Mouse (Mus musculus) lung, adult 2 months (tissue): ENCODE measurements around the gene Dab2ip. TPM values are rescaled to one million over a fixed set of nuclear protein-coding genes. Genes with fewer than 3 reads are reported as not detected.

Source experiments
- DNase-seq: peaks from one replicate; pipeline ENCODE4 v3.0.0; 2022
- H3K4me1 ChIP-seq: fragments of 200-500 bp; 2 replicates; pipeline ENCODE4 v1.6.1; 2011; ENCODE audit warnings: low read length; ENCODE audit not compliant: control insufficient read depth, insufficient read depth
- H3K4me3 ChIP-seq: fragments of 200-500 bp; replicated peaks from 2 replicates; pipeline ENCODE3; 2011; ENCODE audit warnings: low read depth, mild to moderate bottlenecking, control low read depth, low read length; ENCODE audit errors: extremely low read depth
- CTCF ChIP-seq: fragments of 200-500 bp; IDR thresholded peaks from 2 replicates; pipeline ENCODE4 v1.5.1; 2011; ENCODE audit warnings: mild to moderate bottlenecking, low read length, control low read depth; ENCODE audit not compliant: insufficient read depth
- POLR2A ChIP-seq: fragments of 200-500 bp; IDR thresholded peaks from 2 replicates; pipeline ENCODE4 v1.6.1; 2011; ENCODE audit warnings: low read depth, mild to moderate bottlenecking, control low read depth, low read length, borderline replicate concordance; ENCODE audit errors: extremely low read depth
- WGBS: fragments of 180-500 bp; shearing (Covaris S2); methylation state at CpG from one replicate; pipeline ENCODE4 v1.1.7; 2018; 5-methylcytosine and 5-hydroxymethylcytosine counted together
- polyA plus RNA-seq: library from polyadenylated mRNA; depleted of rRNA; stranded (reverse); fragments of >200 nt; gene quantifications from 2 replicates; pipeline ENCODE4 v1.2.3, GENCODE M21; 2012

Gene Dab2ip
- polyA plus RNA-seq, 1 experiment = 113 TPM

- 83% methylated on average over 9 of the region's 9 CpGs for WGBS
- no peak for TF ChIP-seq CTCF
- TF ChIP-seq POLR2A = no peak
- no peak for DNase-seq
- H3K4me3 ChIP-seq = no peak overlapping the region
- no peaks in the 10 kb centered on the region for H3K4me1 ChIP-seq
These were observed 8.0 kb upstream of the Dab2ip start for GRCm38 (mm10) chr2:35550097-35550496.

DNA sequence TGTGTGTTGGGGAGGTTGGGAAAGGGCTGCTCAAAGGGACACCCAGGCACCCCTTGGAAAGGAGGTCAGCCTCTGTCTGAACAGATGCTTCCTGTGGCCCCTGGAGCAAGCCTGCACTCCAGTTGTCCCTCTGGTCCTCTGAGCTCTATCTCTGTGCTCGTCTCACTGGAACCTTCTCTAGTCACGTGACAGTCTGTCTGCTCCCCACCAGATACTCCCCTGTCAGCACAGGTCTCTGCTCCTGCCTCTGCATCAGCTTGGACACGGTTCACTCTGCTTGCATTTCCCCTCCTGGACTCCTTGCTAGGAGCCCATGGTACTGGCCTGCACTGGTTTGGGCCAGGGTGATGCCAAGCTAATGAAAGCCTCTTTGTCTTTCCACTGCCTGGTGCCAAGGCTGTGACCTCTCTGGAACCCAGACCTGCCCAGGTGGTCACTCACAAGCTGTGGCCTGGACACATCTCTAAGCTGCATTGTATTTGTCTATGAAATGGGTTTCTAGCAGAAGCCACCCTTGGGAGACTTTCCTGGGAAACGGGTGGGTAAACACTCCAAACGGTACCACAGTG, 1.1 kb upstream of the Dab2ip start:
- TF ChIP-seq CTCF = no peak
- TF ChIP-seq POLR2A = no peak
- Histone ChIP-seq H3K4me3 (no peak overlapping the region), H3K4me1 (no peaks in the 10 kb centered on the region)
- DNase-seq = no peak
- WGBS = 67% methylated on average over 5 of the region's 5 CpGs

GRCm38 (mm10) chr2:35558826-35559550, 922 bp downstream of the Dab2ip start:
- Histone ChIP-seq H3K4me1 (no peaks in the 10 kb centered on the region), H3K4me3 (no peak overlapping the region)
- TF ChIP-seq POLR2A (no peak), CTCF (no peak)
- no peak for DNase-seq
- 77% methylated on average over 4 of the region's 4 CpGs for WGBS

DNA sequence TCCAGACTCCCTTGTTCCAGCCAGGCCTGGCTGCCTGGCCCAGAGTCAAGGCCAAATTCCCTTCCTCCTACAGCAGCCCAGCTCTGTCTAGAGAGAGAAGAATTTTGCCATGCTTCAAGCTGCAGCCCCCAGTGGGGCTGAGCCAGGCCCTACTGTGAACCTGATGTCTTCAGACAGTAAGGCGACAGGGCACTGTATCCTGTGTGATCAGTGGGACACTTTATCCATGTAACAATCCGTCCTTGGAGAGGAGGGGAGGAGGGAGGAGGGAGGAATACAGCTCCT, 1.4 kb downstream of the Dab2ip start:
- H3K4me3 ChIP-seq = no peak overlapping the region
- DNase-seq = no peak
- H3K4me1 ChIP-seq = no peaks in the 10 kb centered on the region
- TF ChIP-seq POLR2A (no peak), CTCF (no peak)
- 59% methylated on average over 2 of the region's 2 CpGs for WGBS

- WGBS = 91% methylated on average over 4 of the region's 4 CpGs
- Histone ChIP-seq H3K4me1 (no peaks in the 10 kb centered on the region), H3K4me3 (no peak overlapping the region)
- DNase-seq = no peak
- no peak for TF ChIP-seq CTCF
- TF ChIP-seq POLR2A = no peak
These were observed 5.7 kb downstream of the Dab2ip start for GRCm38 (mm10) chr2:35563722-35564121.

- Histone ChIP-seq H3K4me3 (no peak overlapping the region), H3K4me1 (no peaks in the 10 kb centered on the region)
- WGBS = 90% methylated on average over 6 of the region's 6 CpGs
- no peak for DNase-seq
- TF ChIP-seq POLR2A (no peak), CTCF (no peak)
These were observed 7.2 kb downstream of the Dab2ip start for GRCm38 (mm10) chr2:35565051-35565836.

GRCm38 (mm10) chr2:35566957-35567693, 9.1 kb downstream of the Dab2ip start:
- no peak overlapping the region for H3K4me3 ChIP-seq
- 76% methylated on average over 11 of the region's 11 CpGs for WGBS
- no peak for DNase-seq
- TF ChIP-seq CTCF (no peak), POLR2A (no peak)
- H3K4me1 ChIP-seq = no peaks in the 10 kb centered on the region

GRCm38 (mm10) chr2:35567694-35568149, 9.7 kb downstream of the Dab2ip start:
- TF ChIP-seq POLR2A (no peak), CTCF (no peak)
- Histone ChIP-seq H3K4me1 (no peaks in the 10 kb centered on the region), H3K4me3 (no peak overlapping the region)
- 78% methylated on average over 4 of the region's 4 CpGs for WGBS
- DNase-seq = no peak

DNA sequence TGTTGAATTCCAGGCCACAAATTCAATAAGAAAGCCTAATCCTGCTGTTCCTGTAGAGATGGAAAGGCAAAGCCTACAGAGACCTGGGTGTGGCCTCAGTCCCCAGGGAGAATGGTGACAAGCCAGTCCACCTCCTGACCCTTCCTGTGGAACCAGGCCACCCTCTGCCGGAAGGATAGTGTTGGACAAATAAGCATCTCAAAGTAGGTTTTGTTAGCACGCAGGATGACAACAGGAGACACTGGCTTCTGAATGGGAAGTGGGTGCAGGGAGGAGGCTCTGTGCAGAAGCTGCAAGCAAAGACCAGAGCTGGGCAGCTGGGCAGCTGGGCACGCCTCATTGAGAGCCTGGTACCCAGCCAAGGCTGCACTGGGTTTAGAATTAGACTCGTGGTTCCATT, 12.7 kb downstream of the Dab2ip start:
- DNase-seq = no peak
- no peaks in the 10 kb centered on the region for H3K4me1 ChIP-seq
- 37% methylated on average over 4 of the region's 4 CpGs for WGBS
- TF ChIP-seq POLR2A = no peak
- TF ChIP-seq CTCF = no peak
- no peak overlapping the region for H3K4me3 ChIP-seq

DNA sequence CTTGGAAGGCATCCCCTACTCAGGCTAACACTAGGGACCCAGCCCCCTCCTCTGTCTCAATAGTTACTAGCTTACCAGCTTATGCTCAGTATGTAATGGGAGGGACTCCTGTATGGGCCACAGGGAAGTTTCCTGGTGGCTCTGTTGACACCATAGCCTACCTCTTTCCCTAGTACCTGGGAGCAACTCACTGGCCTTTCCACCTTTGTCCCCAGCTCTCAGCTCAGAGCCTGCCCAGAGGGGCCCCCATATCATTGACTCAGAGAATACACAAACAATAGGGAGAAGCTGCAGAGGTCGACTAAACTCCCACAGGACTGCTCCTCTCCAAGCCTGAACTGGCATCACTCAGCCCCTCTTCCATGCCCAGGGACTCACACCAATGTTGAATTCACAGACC, 16.6 kb downstream of the Dab2ip start:
- H3K4me3 ChIP-seq = no peak overlapping the region
- WGBS = 42% methylated on average over 1 of the region's 1 CpGs
- H3K4me1 ChIP-seq = no peaks in the 10 kb centered on the region
- no peak for DNase-seq
- TF ChIP-seq POLR2A (no peak), CTCF (no peak)
